Mouse (Mus musculus) thymus, adult 2 months (tissue): ENCODE results near the gene Phf21a. TPM values are rescaled to one million over a fixed set of nuclear protein-coding genes. Genes with fewer than 3 reads are reported as not detected.

Experiments
- DNase-seq: peaks from one replicate; pipeline ENCODE4 v3.0.0; 2021
- H3K27ac ChIP-seq: fragments of 200-500 bp; 2 replicates; pipeline ENCODE4 v1.5.1; 2012; ENCODE audit warnings: low read length, control low read depth; ENCODE audit not compliant: control insufficient read depth, insufficient read depth
- H3K27me3 ChIP-seq: fragments of 200-500 bp; 2 replicates; pipeline ENCODE4 v1.6.1; 2012; ENCODE audit warnings: mild to moderate bottlenecking, low read length, moderate library complexity, mixed read lengths; ENCODE audit not compliant: control insufficient read depth, insufficient read depth
- H3K36me3 ChIP-seq: fragments of 200-500 bp; 2 replicates; pipeline ENCODE4 v1.6.1; 2012; ENCODE audit warnings: mild to moderate bottlenecking, low read length, moderate library complexity; ENCODE audit not compliant: control insufficient read depth, insufficient read depth
- H3K4me1 ChIP-seq: fragments of 200-500 bp; replicated peaks from 2 replicates; pipeline ENCODE4 v1.6.1; 2012; ENCODE audit warnings: low read length; ENCODE audit not compliant: control insufficient read depth, insufficient read depth
- H3K4me3 ChIP-seq: fragments of 200-500 bp; 2 replicates; pipeline ENCODE4 v1.5.1; 2012; ENCODE audit warnings: mild to moderate bottlenecking, low read length, control low read depth, moderate library complexity; ENCODE audit not compliant: control insufficient read depth, insufficient read depth
- CTCF ChIP-seq: fragments of 200-500 bp; IDR thresholded peaks from 2 replicates; pipeline ENCODE4 v1.5.1; 2012; ENCODE audit warnings: mild to moderate bottlenecking, control low read depth, low read length, moderate library complexity, borderline replicate concordance; ENCODE audit not compliant: control insufficient read depth, poor library complexity, insufficient read depth; ENCODE audit errors: extremely low read depth
- POLR2A ChIP-seq: fragments of 200-500 bp; IDR thresholded peaks from 2 replicates; pipeline ENCODE4 v1.6.1; 2012; ENCODE audit warnings: mild to moderate bottlenecking, low read length, control low read depth, moderate library complexity; ENCODE audit not compliant: control insufficient read depth, poor library complexity, insufficient read depth; ENCODE audit errors: extremely low read depth
- WGBS: fragments of 180-500 bp; shearing (Covaris S2); methylation state at CpG from one replicate; pipeline ENCODE4 v1.1.7; 2018; 5-methylcytosine and 5-hydroxymethylcytosine counted together
- polyA plus RNA-seq: library from polyadenylated mRNA; depleted of rRNA; stranded (reverse); fragments of >200 nt; gene quantifications from 2 replicates; pipeline ENCODE4 v1.2.3, GENCODE M21; 2012; rRNA removed

Phf21a gene
- polyA plus RNA-seq = 81.1 and 81.6 TPM in 2 replicates

DNA sequence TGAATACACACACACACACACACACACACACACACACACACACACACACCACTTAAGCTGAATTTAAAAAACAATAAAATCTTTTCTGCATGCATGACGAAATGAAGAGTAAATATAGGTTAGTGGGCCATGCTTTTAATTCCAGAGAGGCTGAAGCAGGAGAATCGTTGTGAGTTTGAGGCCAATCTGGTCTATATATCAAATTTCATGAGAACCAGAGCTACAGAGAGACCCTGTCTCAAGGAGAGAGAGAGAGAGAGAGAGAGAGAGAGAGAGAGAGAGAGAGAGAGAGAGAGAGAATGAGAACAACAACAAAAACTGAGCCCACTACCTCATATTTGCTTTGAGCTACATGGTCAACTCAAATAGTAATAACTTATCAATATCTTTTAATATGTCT is at the start of gene Phf21a:
Gene Phf21a (plus strand): TSS at position 301 of the 400 bp plus-strand sequence.
- no peaks in the 10 kb centered on the region for H3K4me1 ChIP-seq
- H3K27me3 ChIP-seq = no peaks in the 10 kb centered on the region
- no peak within 1 kb of the TSS for H3K27ac ChIP-seq
- TF ChIP-seq CTCF (no peak), POLR2A (no peak)
- no peaks in the 10 kb centered on the region for H3K36me3 ChIP-seq
- WGBS = 81% methylated on average over 2 of the region's 2 CpGs
- DNase-seq = no peak
- no peak within 1 kb of the TSS for H3K4me3 ChIP-seq

DNA sequence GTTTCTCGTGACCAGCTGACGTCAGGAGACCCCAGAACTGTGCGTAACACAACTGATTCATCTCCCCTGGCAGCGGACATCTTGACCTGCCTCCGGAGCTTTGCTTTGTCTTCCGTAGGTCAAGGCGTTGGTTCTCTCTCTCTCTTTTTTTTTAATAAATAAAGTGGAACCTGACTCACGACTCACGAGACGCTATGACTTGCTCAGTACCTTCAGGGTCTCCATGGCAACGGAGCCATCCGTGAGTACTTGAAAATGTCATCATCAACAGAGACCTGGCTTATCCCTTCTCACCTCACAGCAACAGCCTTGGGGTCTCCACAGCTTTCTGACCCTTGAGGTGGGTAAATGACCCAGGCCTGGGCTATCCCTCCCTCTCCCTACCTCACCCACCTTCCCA is 49.6 kb upstream of the Phf21a start:
- Histone ChIP-seq H3K27ac (no peak overlapping the region), H3K36me3 (no peaks in the 10 kb centered on the region)
- 97% methylated on average over 12 of the region's 12 CpGs for WGBS

DNA sequence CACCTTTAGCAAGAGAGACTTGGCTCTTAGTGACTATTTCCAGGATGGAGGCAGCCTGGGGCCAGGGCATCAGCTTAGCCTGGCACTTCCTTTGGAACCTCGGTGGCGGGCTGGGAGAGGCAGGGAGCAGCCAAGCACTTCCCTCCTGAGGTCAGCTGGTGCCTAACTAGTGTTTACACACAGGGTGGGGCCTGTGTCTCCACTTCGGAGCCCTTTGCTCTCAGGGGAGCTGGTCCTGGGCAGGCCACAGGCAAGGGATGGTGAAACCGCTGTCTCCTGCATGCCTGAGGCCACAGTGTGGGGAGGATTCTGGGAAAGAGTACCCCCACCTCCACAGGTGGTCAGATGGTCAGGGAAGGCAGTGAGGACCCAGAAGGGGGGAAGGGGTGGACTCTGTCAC is 45.3 kb upstream of the Phf21a start:
- H3K4me1 ChIP-seq = no peaks in the 10 kb centered on the region
- no peak overlapping the region for H3K27ac ChIP-seq
- H3K27me3 ChIP-seq = no peaks in the 10 kb centered on the region
- WGBS = 59% methylated on average over 4 of the region's 4 CpGs
- no peak overlapping the region for H3K4me3 ChIP-seq
- no peak for DNase-seq
- TF ChIP-seq POLR2A (no peak), CTCF (no peak)
- H3K36me3 ChIP-seq = no peaks in the 10 kb centered on the region

More for the DNA sequence above, 49.6 kb upstream of the Phf21a start:
- H3K27me3 ChIP-seq = no peaks in the 10 kb centered on the region
- DNase-seq = no peak
- no peak overlapping the region for H3K4me3 ChIP-seq
- TF ChIP-seq CTCF (no peak), POLR2A (no peak)
- no peaks in the 10 kb centered on the region for H3K4me1 ChIP-seq

DNA sequence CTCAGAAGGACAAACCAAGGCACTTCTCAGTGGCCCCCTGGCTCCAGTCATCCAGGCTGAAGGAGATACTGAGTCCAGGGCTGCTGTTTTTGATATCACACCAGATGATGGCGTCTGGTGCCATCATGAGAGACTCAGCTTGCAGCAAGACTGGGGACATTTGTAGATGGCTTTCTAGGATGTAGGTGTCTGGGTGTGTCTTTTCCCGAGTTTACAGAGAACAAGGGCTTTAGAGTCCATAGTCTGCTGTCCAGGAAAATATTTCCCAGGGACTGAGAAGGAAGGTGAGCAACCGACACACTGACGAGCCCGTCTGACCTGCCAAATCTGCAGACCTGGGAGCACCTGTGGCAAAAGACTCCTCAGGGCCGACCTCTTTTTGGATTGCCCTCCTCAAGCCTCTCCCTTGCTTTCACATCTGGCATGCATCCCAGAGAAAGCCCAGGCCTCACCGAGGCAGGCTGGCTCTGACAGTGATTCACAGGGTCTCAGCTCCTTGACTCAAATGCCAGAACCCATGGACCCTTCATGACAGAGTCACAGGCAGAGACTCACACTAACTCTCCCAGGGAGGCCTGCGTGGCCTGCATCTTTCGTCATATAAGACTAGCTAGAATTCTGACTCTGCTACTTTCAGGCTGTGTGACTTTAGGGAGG is 44.8 kb upstream of the Phf21a start:
- no peak overlapping the region for H3K27ac ChIP-seq
- 88% methylated on average over 9 of the region's 9 CpGs for WGBS
- no peaks in the 10 kb centered on the region for H3K36me3 ChIP-seq
- H3K4me1 ChIP-seq = no peaks in the 10 kb centered on the region
- DNase-seq = no peak
- TF ChIP-seq CTCF (no peak), POLR2A (no peak)
- H3K4me3 ChIP-seq = no peak overlapping the region
- no peaks in the 10 kb centered on the region for H3K27me3 ChIP-seq

DNA sequence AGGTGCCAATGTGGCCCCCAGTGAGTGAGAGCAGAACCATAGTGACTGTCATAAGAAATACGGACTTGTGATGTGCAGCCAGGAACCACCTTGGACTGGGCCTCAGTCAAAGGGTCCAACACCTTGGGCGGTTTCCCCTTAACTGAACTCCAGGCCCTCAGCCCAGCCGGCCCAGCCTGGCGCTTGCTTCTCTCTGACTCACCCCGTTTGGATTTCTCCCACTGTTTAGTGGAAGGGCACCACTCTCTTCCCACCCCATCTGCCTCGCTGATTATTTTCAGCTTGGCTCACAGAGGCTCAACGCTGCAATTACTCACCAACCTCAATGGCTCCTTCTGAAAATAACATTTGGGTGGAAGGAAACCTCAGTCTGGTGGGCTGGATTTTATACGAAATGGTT is 40.7 kb upstream of the Phf21a start:
- 85% methylated on average over 8 of the region's 8 CpGs for WGBS
- Histone ChIP-seq H3K27me3 (no peaks in the 10 kb centered on the region), H3K36me3 (no peaks in the 10 kb centered on the region), H3K27ac (no peak overlapping the region), H3K4me1 (peaks cover 9% of the 10 kb centered on the region), H3K4me3 (no peak overlapping the region)
- no peak for TF ChIP-seq POLR2A
- DNase-seq = no peak

DNA sequence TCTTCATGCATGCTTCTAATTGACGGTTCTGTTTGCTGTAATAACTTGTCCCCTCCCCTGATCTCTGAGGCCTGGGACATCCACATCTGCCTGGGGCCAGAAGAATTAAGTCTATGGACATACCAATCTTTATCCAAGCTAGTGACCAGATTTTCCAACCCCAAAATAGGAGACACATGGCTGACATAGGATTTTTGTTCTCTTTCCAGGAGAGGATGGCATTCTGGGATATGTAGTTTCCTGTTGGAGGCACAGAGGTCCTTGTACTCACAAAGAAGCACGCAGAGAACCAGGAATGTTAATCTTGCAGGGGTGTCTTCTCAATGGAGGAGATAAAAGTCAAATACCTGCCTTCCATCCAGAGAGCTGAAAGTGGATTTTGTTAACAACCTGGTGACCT is 40.2 kb upstream of the Phf21a start:
- Histone ChIP-seq H3K4me3 (no peak overlapping the region), H3K27ac (no peak overlapping the region), H3K27me3 (no peaks in the 10 kb centered on the region), H3K36me3 (no peaks in the 10 kb centered on the region), H3K4me1 (peaks cover 9% of the 10 kb centered on the region)
- 81% methylated on average over 2 of the region's 2 CpGs for WGBS
- TF ChIP-seq CTCF (no peak), POLR2A (no peak)
- no peak for DNase-seq
